Mouse (Mus musculus) ES-E14 (cell line): Measurements from ENCODE around the gene Spsb3. TPM values are rescaled to one million over a fixed set of nuclear protein-coding genes. Genes with fewer than 3 reads are reported as not detected.

Experiments used
- DNase-seq: peaks from one replicate; pipeline ENCODE4 v3.0.0-alpha.2; 2013; ENCODE audit warnings: low read depth, low spot score
- H3K27ac ChIP-seq: 2 replicates; pipeline ENCODE4 v1.5.1; 2012; ENCODE audit warnings: low read depth, mild to moderate bottlenecking, low read length, moderate library complexity, mixed read lengths; ENCODE audit not compliant: poor library complexity, insufficient read depth, severe bottlenecking
- H3K36me3 ChIP-seq: 2 replicates; pipeline ENCODE4 v1.6.1; 2012; ENCODE audit warnings: mild to moderate bottlenecking, low read length, moderate library complexity, mixed read lengths; ENCODE audit not compliant: control insufficient read depth, poor library complexity, insufficient read depth, severe bottlenecking
- H3K4me1 ChIP-seq, 2 experiments: fragments of 150-350 bp in 1 of 2; sonication (generic) in 1 of 2; 2 replicates each; pipeline ENCODE4 v1.6.1; 2012; ENCODE audit warnings: low read length in 2 of 2, mild to moderate bottlenecking in 1 of 2, mixed read lengths in 1 of 2; ENCODE audit not compliant: control insufficient read depth in 2 of 2, insufficient read depth in 2 of 2, poor library complexity in 1 of 2
- H3K4me3 ChIP-seq, 2 experiments: fragments of 150-350 bp in 1 of 2; sonication (generic) in 1 of 2; 2 replicates each; pipeline ENCODE4 v1.5.1; 2012; ENCODE audit warnings: low read length in 2 of 2, low read depth in 1 of 2, mild to moderate bottlenecking in 1 of 2, mixed read lengths in 1 of 2; ENCODE audit not compliant: insufficient read depth in 1 of 2, poor library complexity in 1 of 2, severe bottlenecking in 1 of 2
- H3K9ac ChIP-seq: 2 replicates; pipeline ENCODE4 v1.6.1; 2012; ENCODE audit warnings: low read depth, mild to moderate bottlenecking, low read length, mixed read lengths; ENCODE audit not compliant: poor library complexity, insufficient read depth, severe bottlenecking
- H3K9me3 ChIP-seq: fragments of 150-350 bp; sonication (generic); 2 replicates; pipeline ENCODE4 v1.6.1; 2012; ENCODE audit warnings: low read depth, mild to moderate bottlenecking, low read length; ENCODE audit not compliant: control insufficient read depth, insufficient read depth
- CHD2 ChIP-seq: IDR thresholded peaks from 2 replicates; pipeline ENCODE4 v1.6.1; 2014; ENCODE audit warnings: mild to moderate bottlenecking, low read depth, low read length, inconsistent platforms
- HCFC1 ChIP-seq: IDR thresholded peaks from 2 replicates; pipeline ENCODE4 v1.6.1; 2012; ENCODE audit warnings: low read length, inconsistent platforms, borderline replicate concordance; ENCODE audit not compliant: insufficient read depth
- MAFK ChIP-seq: IDR thresholded peaks from 2 replicates; pipeline ENCODE4 v1.6.1; 2014; ENCODE audit warnings: mild to moderate bottlenecking, low read depth, low read length, inconsistent platforms; ENCODE audit not compliant: insufficient read depth
- ZC3H11A ChIP-seq: IDR thresholded peaks from 2 replicates; pipeline ENCODE4 v1.6.1; 2012; ENCODE audit warnings: low read depth, mild to moderate bottlenecking, inconsistent platforms, low read length, borderline replicate concordance
- ZNF384 ChIP-seq: IDR thresholded peaks from 2 replicates; pipeline ENCODE4 v1.6.1; 2012; ENCODE audit warnings: low read depth, low read length, inconsistent platforms
- in situ Hi-C, 2 experiments: fragments of 600-800 bp; cut with MboI; formaldehyde crosslinking; loops; one replicate each; pipeline ENCODE4 v1.15.1; 2025; ENCODE audit warnings: low sequenced_read_pairs in 2 of 2, inconsistent platforms in 1 of 2; ENCODE audit not compliant: unreplicated experiment in 2 of 2
- total RNA-seq: library from RNA; depleted of rRNA; stranded (reverse); fragments of 300-350 nt; gene quantifications from 2 replicates; pipeline ENCODE4 v1.2.3, GENCODE M21; 2012

Spsb3 gene
- total RNA-seq, 1 experiment, result 34.2 TPM

DNA sequence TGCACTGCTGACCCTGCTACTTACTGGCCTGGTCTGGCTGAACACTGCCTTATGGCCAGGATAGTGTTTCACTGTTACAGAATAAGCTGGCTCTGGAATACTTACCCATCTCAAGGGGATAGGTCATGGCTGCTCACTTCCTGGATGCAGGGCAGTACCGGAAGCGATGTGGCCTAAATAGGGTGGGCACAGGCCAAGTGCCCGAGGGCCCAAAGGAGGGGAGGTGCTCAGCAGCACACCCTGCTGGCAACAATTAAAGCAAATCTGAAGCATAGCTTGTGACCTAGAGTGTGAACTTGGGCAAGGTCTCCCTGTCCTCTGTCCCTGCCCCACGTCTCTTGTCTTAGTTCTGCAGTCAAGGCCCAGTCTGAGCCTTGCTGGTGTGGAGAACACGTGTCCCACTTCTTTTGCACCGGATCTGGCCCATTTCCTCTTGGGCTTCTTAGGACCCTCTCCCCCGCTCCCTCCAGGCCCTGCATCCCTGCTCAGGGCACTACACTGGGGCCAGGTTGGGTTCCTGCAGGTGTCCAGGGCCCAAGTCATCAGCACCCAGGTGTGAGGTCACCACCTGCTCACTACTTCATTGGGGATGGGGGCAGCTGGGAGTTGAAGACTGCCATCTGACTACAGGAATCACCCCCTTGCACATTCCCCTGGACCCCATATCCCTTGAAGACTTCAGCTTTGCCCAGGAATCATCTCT, 4.6 kb upstream of the Spsb3 start:
- in situ Hi-C loops, result no loop called here
- TF ChIP-seq CHD2, result no peak
- no peak for TF ChIP-seq HCFC1
- 0 out of 2 replicates have a peak, but pooled peaks have one; percentile 11 for TF ChIP-seq ZC3H11A
- TF ChIP-seq ZNF384, result no peak
- no peaks in the 10 kb centered on the region for H3K9me3 ChIP-seq
- H3K9ac ChIP-seq, result no peak overlapping the region
- peaks cover 3 to 24% of the 10 kb centered on the region in 2 experiments; a peak in 2 of 4 replicates for H3K4me1 ChIP-seq
- H3K27ac ChIP-seq, result no peak overlapping the region
- H3K36me3 ChIP-seq, result peaks cover 16% of the 10 kb centered on the region; the same call in 1 of the 2 replicates
- peak overlapping the region in 1 of 2 experiments; percentile 24; a peak in 1 of 4 replicates for H3K4me3 ChIP-seq
- no peak for DNase-seq

DNA sequence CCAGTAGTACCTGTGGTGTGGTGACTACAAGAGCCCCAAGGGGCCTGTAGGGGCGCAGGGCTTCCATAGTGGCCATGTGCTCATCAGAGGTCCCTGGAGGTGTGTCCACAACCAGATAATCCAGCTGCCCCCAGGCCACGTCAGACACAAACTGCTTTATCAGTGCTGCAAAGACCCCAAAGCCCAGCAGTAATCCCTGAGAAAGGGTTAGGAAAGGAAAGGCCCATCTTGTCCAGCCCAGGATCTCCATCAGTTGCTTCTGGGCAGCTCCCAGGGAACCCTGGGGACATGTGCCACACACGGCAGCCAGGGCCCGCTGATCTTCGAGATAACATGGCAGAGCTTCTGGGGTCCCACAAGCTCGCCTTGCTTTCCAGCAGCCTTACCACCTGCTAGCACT, 2.1 kb upstream of the Spsb3 start:
- H3K4me3 ChIP-seq, result no peak overlapping the region
- TF ChIP-seq CHD2 (no peak), ZC3H11A (no peak), ZNF384 (no peak), HCFC1 (no peak), MAFK (no peak)
- DNase-seq, result no peak

DNA sequence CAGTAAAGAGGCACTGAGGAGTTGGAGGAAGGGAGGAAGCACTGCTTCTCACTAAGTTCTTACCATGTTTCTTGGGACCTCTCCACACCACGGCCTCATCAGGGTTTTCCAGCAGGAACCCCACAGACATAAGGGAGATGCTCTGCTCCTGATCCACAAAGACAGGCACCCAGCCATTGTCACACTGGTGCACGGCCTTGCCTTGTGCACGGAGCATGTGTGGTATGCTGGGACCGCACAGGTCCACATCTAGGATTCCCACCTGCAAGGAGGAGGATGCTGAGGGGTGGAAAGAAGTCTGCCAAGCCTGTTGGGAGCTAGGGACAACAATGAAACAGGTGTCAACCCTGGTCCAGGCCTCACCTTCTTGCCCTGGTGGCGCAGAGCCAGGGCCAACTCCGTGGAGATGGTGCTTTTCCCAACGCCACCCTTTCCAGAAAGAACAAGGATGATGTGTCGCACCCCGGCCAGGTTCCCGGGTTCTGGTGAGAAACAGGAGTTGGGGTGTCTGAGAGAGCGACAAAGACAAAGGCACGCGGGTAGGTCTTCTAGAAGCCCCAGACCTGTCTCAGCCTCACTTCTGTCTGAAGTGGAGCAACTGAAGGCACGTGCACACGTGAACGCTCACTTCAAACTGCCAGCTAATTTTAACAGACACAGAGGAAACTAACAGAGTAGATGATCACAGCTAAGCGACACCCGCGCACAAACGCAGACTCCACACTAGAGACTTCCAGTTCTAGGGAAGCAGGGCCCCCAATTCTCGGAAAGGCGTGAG, 898 bp upstream of the Spsb3 start:
- TF ChIP-seq CHD2, result no peak
- TF ChIP-seq HCFC1, result no peak
- no peak for TF ChIP-seq ZC3H11A
- TF ChIP-seq ZNF384, result no peak
- no peak for TF ChIP-seq MAFK
- H3K9me3 ChIP-seq, result no peaks in the 10 kb centered on the region
- H3K36me3 ChIP-seq, result peaks cover 26% of the 10 kb centered on the region
- DNase-seq, result no peak
- peak overlapping the region; percentile 74 to 90 for H3K4me3 ChIP-seq
- H3K9ac ChIP-seq, result peak overlapping the region; percentile 82
- in situ Hi-C loops, result no loop called here
- peaks cover 0 to 12% of the 10 kb centered on the region in 2 experiments; a peak in 2 of 4 replicates for H3K4me1 ChIP-seq
- no peak overlapping the region; the same call in 1 of the 2 replicates for H3K27ac ChIP-seq

More for the DNA sequence above, 2.1 kb upstream of the Spsb3 start:
- H3K4me1 ChIP-seq, result peaks cover 0 to 11% of the 10 kb centered on the region in 2 experiments; a peak in 2 of 4 replicates
- in situ Hi-C loops, result no loop called here
- no peak overlapping the region for H3K9ac ChIP-seq
- H3K27ac ChIP-seq, result no peak overlapping the region
- H3K9me3 ChIP-seq, result no peaks in the 10 kb centered on the region
- peaks cover 21% of the 10 kb centered on the region for H3K36me3 ChIP-seq

GRCm38 (mm10) chr17:24886932-24887271, 459 bp downstream of the Spsb3 start:
- Histone ChIP-seq H3K36me3 (peaks cover 36% of the 10 kb centered on the region), H3K4me1 (peaks cover 0 to 8% of the 10 kb centered on the region in 2 experiments; a peak in 2 of 4 replicates), H3K9me3 (no peaks in the 10 kb centered on the region), H3K9ac (peak overlapping the region; percentile 86), H3K27ac (peak overlapping the region; percentile 28; the same call in 1 of the 2 replicates), H3K4me3 (peak overlapping the region; percentile 77 to 88)
- DNase-seq, result no peak
- TF ChIP-seq HCFC1 (no peak; the same call in 1 of the 2 replicates), MAFK (no peak), CHD2 (no peak), ZNF384 (no peak), ZC3H11A (no peak)
- in situ Hi-C loops, result no loop called here
